Mouse (Mus musculus): ENCODE measurements around the gene Trim80. TPM values are rescaled to one million over a fixed set of nuclear protein-coding genes. Genes with fewer than 3 reads are reported as not detected.
A peak's percentile ranks its signal among the peaks of the same experiment; 100 is the strongest.

Gene Trim80
- polyA plus RNA-seq, 2 experiments = 0.15 TPM; not detected in 1

DNA sequence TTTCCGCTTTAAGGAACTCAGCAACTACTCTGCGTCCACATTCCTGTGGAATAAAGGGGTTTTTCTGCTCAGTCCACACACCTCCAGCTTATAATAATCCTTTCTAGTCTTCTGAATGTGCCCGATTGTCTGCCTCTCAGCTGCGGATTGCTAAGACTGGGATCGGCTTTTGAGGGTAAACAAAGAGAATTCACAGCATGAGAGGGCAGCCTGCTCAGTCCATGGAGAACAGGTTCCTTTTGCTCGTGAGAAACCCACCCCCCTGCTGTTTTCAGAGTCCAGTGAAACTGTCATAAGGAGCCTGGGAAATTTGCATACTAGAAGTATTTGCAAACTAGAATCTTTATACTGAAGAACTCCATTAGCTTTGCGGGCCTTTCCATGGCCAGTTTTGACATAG lies 30.8 kb upstream of the Trim80 start:
- WGBS = 87% methylated on average over 7 of the region's 7 CpGs
- peaks cover 4% of the 10 kb centered on the region for H3K4me1 ChIP-seq (ENCODE audit: control insufficient read depth, insufficient read depth, low read length)
- no peak overlapping the region for H3K27ac ChIP-seq (replicated peaks; ENCODE audit: low read depth, low read length)
- no peak for TF ChIP-seq POLR2A (IDR thresholded peaks at IDR 0.05; ENCODE audit: borderline replicate concordance, extremely low read depth, insufficient read depth, insufficient read length)
- no peak overlapping the region for H3K9ac ChIP-seq (ENCODE audit: low read depth, low read length, severe bottlenecking)
- H3K9me3 ChIP-seq (ENCODE audit: control insufficient read depth, low read length) = no peaks in the 10 kb centered on the region
- ATAC-seq (ENCODE audit: low FRiP score, low read depth) (no peak), DNase-seq (ENCODE audit: low spot score) (no peak)
- no peak overlapping the region for H3K4me3 ChIP-seq (replicated peaks; ENCODE audit: low read length)
- H3K4me2 ChIP-seq (replicated peaks; ENCODE audit: low read depth, low read length, severe bottlenecking) = no peak overlapping the region
- H3K36me3 ChIP-seq (ENCODE audit: control insufficient read depth, insufficient read depth, low read length) = peaks cover 39% of the 10 kb centered on the region
- H3K27me3 ChIP-seq (ENCODE audit: control insufficient read depth, insufficient read depth, low read length) = no peaks in the 10 kb centered on the region

DNA sequence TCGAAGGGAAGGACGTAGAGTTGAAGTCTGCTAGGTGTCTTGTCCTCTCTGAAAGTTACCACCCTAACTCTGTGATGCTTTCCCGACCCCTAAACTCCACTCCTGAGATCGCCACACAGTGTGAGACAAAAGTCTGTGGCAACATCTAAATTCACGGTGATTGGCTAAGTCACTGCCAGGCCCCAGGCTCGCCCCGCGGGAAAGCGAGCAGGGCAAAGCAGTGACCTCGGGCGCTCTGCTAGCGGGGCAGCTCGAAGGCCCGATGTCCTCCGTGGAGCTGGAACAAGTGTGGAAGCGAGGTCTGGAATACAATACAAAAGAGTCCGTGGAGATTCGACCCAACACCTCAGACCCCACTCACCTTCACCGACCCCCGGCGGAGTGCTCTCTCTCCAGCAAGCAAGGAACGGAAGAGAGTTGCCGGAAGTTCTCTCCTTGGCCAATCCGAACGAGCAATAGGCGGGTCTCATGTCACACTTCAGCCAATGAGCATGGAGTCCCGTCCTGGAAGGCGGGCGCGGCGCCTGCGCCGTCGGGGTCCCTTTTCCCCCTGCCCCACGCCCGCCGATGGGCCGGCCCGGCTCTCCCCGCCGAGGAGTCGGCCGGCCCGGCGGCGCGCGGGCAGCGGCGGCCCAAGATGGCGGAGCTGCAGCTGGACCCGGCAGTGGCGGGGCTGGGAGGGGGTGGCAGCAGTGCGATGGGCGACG lies 20.7 kb upstream of the Trim80 start, which contains the start of the genes Atp5h and Kctd2:
Gene Atp5h, minus strand, starts transcription at position 432 of the 707 bp plus-strand sequence.
Gene Kctd2, plus strand, starts transcription at position 598 of the 707 bp plus-strand sequence.
- Histone ChIP-seq H3K4me3 (replicated peaks; ENCODE audit: low read length) (peak within 1 kb of the TSS; percentile 65), H3K27ac (replicated peaks; ENCODE audit: low read depth, low read length) (peak within 1 kb of the TSS; percentile 84), H3K27me3 (ENCODE audit: control insufficient read depth, insufficient read depth, low read length) (no peaks in the 10 kb centered on the region), H3K4me2 (replicated peaks; ENCODE audit: low read depth, low read length, severe bottlenecking) (peak within 1 kb of the TSS; percentile 94), H3K36me3 (ENCODE audit: control insufficient read depth, insufficient read depth, low read length) (peaks cover 41% of the 10 kb centered on the region), H3K4me1 (ENCODE audit: control insufficient read depth, insufficient read depth, low read length) (peaks cover 16% of the 10 kb centered on the region), H3K9me3 (ENCODE audit: control insufficient read depth, low read length) (no peaks in the 10 kb centered on the region), H3K9ac (ENCODE audit: low read depth, low read length, severe bottlenecking) (peak within 1 kb of the TSS; percentile 94)
- 3% methylated on average over 37 of the region's 56 CpGs for WGBS
- DNase-seq (ENCODE audit: low spot score) (peak; percentile 98), ATAC-seq (ENCODE audit: low FRiP score, low read depth) (peak; percentile 99)
- peak; percentile 49 for TF ChIP-seq POLR2A (IDR thresholded peaks at IDR 0.05; ENCODE audit: borderline replicate concordance, extremely low read depth, insufficient read depth, insufficient read length)

DNA sequence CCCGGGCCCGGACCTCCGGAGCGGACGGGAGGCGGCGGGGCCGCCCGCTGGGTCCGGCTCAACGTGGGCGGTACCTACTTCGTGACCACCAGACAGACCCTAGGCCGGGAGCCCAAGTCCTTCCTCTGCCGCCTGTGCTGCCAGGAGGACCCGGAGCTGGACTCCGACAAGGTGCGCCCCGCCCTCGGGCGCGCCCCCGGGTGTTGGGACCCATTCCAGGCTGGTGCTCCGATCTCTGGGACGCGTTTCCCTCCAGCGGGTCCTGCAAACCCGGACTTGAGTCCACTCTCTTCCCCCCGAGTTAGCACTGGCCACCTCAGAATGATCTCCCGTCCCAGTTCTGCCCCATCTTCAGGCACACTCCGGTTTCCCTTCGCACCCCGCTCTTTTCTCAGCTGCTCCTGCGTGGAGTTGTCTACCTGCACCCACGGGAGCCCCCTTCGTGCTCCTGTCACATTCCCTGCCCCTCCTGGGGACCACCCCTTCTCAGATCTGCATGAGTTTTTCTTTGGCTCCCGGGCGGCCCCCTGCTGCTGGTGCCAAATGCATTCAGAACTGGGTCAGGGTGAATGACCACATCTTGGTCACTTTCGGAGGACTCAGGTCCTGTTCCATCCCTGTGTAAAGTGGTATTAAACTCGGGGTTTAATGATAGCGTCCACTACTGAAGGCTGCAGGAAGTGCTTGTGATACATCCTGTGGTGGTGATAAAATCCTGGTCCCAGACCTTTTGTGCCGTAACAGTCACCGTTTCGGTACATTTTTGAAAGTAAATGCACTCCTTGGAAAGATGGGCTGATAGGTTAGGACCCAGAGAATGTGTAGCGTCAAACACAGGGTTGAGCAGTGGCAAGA lies 19.8 kb upstream of the Trim80 start:
- peak overlapping the region; percentile 65 for H3K4me3 ChIP-seq (replicated peaks; ENCODE audit: low read length)
- peaks cover 16% of the 10 kb centered on the region for H3K4me1 ChIP-seq (ENCODE audit: control insufficient read depth, insufficient read depth, low read length)
- peak overlapping the region; percentile 84 for H3K27ac ChIP-seq (replicated peaks; ENCODE audit: low read depth, low read length)
- peak overlapping the region; percentile 94 for H3K4me2 ChIP-seq (replicated peaks; ENCODE audit: low read depth, low read length, severe bottlenecking)
- H3K9ac ChIP-seq (ENCODE audit: low read depth, low read length, severe bottlenecking) = peak overlapping the region; percentile 94
- under 1% methylated on average over 41 of the region's 45 CpGs for WGBS
- no peaks in the 10 kb centered on the region for H3K9me3 ChIP-seq (ENCODE audit: control insufficient read depth, low read length)
- peak; percentile 46 for DNase-seq (ENCODE audit: low spot score)
- peak; percentile 47 for ATAC-seq (ENCODE audit: low FRiP score, low read depth)
- no peak for TF ChIP-seq POLR2A (IDR thresholded peaks at IDR 0.05; ENCODE audit: borderline replicate concordance, extremely low read depth, insufficient read depth, insufficient read length)
- no peaks in the 10 kb centered on the region for H3K27me3 ChIP-seq (ENCODE audit: control insufficient read depth, insufficient read depth, low read length)
- H3K36me3 ChIP-seq (ENCODE audit: control insufficient read depth, insufficient read depth, low read length) = peaks cover 42% of the 10 kb centered on the region

DNA sequence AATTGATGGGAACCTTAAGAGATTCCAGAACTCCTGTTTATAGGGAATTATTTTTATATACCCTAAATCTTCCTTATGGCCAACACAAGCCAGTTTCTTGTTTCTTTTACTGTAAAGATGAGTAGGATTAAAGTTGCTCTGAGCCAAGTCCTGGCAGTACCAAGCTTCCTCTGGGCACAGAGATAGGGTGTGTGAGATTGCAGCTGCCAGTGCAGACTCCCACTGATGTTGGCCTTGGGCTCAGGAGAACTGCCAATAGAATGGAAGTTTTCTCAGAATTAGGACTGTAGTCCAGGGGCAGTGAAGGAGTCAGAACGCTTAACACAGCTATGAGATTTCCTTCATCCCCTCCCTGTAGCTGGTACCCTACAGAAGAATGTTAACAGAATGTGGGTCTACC lies 19.0 kb upstream of the Trim80 start:
- no peak overlapping the region for H3K9ac ChIP-seq (ENCODE audit: low read depth, low read length, severe bottlenecking)
- WGBS = 41% methylated on average over 1 of the region's 1 CpGs
- DNase-seq (ENCODE audit: low spot score) = no peak
- no peaks in the 10 kb centered on the region for H3K27me3 ChIP-seq (ENCODE audit: control insufficient read depth, insufficient read depth, low read length)
- peak overlapping the region; percentile 65; the same call in 1 of the 2 replicates for H3K4me3 ChIP-seq (replicated peaks; ENCODE audit: low read length)
- no peak for TF ChIP-seq POLR2A (IDR thresholded peaks at IDR 0.05; ENCODE audit: borderline replicate concordance, extremely low read depth, insufficient read depth, insufficient read length)
- peak overlapping the region; percentile 94 for H3K4me2 ChIP-seq (replicated peaks; ENCODE audit: low read depth, low read length, severe bottlenecking)
- no peak overlapping the region for H3K27ac ChIP-seq (replicated peaks; ENCODE audit: low read depth, low read length)
- no peaks in the 10 kb centered on the region for H3K9me3 ChIP-seq (ENCODE audit: control insufficient read depth, low read length)
- no peak for ATAC-seq (ENCODE audit: low FRiP score, low read depth)
- H3K4me1 ChIP-seq (ENCODE audit: control insufficient read depth, insufficient read depth, low read length) = peaks cover 16% of the 10 kb centered on the region
- peaks cover 42% of the 10 kb centered on the region for H3K36me3 ChIP-seq (ENCODE audit: control insufficient read depth, insufficient read depth, low read length)

DNA sequence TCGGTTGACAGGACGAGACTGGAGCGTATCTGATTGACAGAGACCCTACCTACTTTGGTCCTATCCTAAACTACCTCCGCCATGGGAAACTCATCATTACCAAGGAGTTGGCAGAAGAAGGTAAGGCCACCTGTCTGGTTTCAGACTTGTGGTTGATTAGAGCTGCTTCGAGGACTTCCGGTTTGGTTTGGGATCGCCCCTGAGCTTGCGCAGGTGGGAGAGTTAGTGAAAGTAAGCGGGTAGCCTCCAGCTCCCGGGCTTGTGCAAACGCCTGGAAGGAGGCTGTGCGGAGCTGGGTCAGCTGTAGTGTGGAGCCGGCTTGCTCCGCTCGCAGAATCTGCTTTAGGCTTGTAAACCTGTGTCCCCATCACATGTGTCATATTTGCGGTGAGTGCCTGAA lies 18.4 kb upstream of the Trim80 start:
- no peak for TF ChIP-seq POLR2A (IDR thresholded peaks at IDR 0.05; ENCODE audit: borderline replicate concordance, extremely low read depth, insufficient read depth, insufficient read length)

More for the DNA sequence above, 18.4 kb upstream of the Trim80 start:
- H3K36me3 ChIP-seq (ENCODE audit: control insufficient read depth, insufficient read depth, low read length) = peaks cover 42% of the 10 kb centered on the region
- no peak for ATAC-seq (ENCODE audit: low FRiP score, low read depth)
- no peaks in the 10 kb centered on the region for H3K9me3 ChIP-seq (ENCODE audit: control insufficient read depth, low read length)
- no peak overlapping the region for H3K4me2 ChIP-seq (replicated peaks; ENCODE audit: low read depth, low read length, severe bottlenecking)
- 0 out of 2 replicates have a peak overlapping the region, but pooled peaks have one; percentile 8 for H3K9ac ChIP-seq (ENCODE audit: low read depth, low read length, severe bottlenecking)
- WGBS = 88% methylated on average over 16 of the region's 16 CpGs
- no peak overlapping the region for H3K4me3 ChIP-seq (replicated peaks; ENCODE audit: low read length)
- no peak overlapping the region for H3K27ac ChIP-seq (replicated peaks; ENCODE audit: low read depth, low read length)
- H3K4me1 ChIP-seq (ENCODE audit: control insufficient read depth, insufficient read depth, low read length) = peaks cover 16% of the 10 kb centered on the region
- no peaks in the 10 kb centered on the region for H3K27me3 ChIP-seq (ENCODE audit: control insufficient read depth, insufficient read depth, low read length)
- DNase-seq (ENCODE audit: low spot score) = no peak

All from limb, embryonic 14.5 days (tissue).